Mouse (Mus musculus): ENCODE measurements around the gene Tubg1. TPM values are rescaled to one million over a fixed set of nuclear protein-coding genes. Genes with fewer than 3 reads are reported as not detected.
A peak's percentile ranks its signal among the peaks of the same experiment; 100 is the strongest.
"Not testable (repeated sequence)": the region's sequence is repeated elsewhere in the genome, so short reads cannot be mapped to it uniquely, and the experiment has no call there.

Gene Tubg1
- total RNA-seq, 2 experiments from 2014 or later, result 39.7 to 41.8 TPM

DNA sequence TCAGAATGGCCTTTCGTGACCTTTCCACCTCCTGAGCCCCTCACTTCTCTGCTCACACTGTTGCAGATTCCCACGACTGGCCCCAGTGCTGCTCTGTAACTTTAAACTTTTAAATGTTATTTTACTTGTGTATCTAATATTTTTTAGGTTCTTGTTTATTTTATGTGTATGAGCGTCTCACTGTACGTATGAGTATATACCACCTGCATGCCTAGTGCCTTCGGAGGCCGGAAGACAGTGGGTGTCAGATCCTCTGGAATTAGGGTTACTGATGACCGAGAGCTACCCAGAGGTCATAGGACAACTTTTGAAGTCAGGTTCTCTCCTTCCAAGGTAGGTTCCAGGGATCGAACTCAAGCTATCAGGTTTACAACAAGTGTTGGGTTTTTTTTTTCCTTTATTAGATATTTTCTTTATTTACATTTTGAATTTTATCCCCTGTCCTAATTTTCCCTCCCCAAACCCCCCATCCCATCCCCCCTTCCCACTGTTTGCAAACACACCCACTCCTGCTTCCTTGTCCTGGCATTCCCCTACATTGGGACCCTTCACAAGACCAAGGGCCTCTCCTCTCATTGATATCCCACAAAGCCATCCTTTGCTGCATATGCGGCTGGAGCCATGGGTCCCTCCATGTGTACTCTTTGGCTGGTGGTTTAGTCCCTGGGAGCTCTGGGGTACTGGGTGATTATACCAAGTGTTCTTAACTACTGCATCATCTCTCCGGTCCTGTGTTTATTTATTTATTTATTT is 22.7 kb downstream of the Tubg1 start:
- no peak for DNase-seq

DNA sequence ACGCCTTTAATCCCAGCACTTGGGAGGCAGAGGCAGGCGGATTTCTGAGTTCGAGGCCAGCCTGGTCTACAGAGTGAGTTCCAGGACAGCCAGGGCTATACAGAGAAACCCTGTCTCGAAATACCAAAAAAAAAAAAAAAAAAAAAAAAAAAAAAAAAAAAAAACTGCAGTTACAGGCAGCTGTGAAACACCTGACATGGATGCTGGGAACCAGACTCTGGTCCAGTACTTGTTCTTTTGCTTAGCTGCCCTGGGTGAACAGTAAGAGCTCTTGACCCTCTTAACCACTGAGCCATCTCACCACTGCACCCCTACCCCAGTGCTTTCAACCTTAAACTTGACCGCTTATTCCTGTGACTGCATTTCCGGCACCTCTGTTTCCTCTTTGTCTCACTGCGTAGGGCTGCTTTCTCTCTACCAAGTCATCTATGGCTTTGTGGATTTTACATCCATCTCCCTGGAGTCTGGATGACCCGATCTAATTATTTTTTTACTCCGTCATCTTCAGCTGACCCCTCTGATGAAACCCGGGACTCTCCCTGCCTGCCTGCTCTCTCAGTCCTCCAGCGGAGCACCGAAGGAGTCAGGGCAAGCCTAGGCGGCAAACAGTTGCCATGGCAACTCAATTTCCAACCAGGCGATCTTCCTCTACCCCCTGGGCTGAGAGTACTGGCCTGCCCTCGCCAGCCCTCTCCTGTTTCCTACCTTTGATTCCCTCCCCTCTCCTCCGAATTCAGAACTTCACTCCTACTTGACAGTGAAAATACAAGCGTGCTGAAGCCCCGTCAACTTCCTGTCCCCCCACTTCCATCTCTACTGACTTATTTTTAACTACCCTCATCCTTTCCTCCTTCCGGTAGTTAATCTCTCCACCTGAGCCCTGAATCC is 23.8 kb downstream of the Tubg1 start:
- peak in 1 of 2 experiments; percentile 38 for DNase-seq

DNA sequence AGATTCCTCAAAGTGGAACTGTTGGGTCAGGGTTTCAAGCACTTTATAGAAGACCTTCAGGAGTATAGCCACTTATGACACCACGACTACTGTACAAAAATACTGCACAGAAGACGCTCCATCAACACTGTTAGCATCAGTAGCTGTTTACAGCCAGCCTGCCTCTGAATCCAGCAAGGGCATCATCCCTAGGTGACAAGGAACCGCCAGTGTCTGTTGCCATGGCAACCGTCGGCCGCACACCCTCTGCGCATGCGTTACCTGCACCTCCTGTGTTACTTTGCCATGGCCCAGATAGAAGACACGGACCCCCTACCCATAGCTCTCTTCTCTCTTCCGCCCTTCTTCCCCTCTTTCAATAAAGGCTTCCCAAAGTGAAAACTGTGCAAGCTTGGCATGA is 26.6 kb downstream of the Tubg1 start:
- no peak for DNase-seq

DNA sequence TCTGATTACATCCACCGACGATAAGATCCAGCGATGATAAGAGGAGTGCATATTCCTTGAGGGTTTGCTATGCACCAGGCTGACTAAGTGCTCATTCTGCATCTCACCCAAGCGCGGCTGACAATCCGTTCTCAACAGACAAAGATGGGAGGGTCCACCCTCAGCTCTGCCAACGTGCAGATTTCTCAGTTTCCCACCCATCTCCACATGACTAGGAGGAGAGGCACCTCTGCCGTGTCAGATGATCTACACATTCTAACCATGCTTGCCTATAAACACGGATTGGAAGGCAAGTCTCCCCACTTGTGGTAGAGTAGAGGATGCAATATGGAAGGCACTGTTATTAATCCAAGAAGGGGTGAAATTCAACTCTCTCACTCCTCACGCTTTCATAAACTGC is 29.0 kb downstream of the Tubg1 start:
- no peak for DNase-seq

DNA sequence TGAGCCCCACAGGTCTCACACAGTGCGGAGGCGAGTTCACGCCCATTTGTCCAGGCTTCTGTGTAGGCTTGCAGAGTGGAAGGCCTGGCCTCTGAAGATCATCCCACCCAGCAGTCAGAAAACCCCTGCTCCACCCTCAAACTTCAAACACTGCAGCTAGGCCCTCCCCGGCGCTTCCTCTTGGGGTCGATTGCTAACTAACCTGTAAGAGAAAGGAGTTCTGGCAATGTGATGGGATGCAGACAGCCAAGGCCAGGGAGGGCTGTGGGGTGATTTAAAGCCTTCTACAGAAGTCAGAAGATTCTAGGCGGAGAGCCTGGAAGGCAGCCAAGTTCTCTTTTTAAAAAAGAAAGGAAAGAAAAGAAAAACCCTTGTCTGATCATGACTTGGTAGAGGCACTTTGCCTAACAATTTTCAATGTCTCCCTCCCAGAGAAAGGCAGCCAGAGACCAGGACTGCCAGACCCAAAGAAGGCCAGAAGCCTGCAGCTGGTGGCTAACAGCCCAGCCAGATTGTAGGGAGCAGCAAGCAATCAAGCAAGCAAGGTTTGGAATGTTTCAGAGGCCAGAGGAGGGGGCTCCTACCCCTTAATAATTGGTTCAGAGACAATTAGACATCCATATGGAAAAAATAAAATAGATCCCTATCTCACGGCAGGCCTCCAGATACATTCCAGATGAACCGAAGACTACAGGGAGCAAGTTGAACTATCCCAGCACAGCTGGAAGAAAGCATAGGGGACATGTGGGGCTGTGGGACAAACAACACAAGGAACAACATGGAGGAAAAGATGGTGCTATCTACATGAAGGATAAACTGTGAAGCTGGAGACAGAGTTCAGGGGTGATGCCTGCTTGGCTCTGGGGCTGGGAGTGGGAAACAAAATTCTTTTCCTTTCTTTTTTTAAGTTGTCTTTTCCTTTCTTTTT is 29.7 kb downstream of the Tubg1 start:
- no peak for DNase-seq

DNA sequence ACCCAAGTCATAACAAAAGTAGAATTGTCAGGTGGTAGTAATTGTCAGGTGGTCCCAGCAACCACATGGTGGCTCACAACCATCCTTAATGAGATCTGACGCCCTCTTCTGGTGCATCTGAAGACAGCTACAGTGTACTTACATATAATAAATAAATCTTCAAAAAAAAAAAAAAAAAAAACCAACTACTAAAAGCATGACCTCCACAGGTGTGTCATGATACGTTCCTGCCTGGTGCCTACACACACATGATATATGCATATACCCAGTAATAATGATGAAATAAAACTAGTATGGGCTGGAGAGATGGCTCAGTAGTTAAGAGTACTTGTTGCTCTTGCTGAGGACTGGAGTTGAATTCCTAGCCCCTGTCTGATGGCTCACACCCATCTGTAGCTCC is 31.3 kb downstream of the Tubg1 start:
- DNase-seq, result no peak

DNA sequence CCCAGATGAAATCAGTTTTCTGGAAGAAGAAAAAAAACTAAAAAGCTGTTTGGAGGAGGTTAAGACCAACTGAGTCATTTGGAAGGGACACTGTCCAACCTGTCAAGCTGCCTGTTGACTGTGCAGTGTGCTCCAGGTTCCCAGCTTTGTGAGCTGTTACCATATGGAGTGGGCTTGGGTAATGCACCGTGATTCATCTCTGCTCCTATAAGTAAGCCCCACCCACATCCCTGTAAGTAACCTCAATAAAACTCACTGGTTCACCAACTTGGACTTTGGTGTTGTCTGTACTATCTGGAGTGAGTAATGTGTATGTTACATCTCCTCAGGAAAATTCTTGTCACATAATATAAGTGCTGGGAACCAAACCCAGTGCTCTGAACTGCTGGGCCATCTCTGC is 33.1 kb downstream of the Tubg1 start:
- no peak for DNase-seq

DNA sequence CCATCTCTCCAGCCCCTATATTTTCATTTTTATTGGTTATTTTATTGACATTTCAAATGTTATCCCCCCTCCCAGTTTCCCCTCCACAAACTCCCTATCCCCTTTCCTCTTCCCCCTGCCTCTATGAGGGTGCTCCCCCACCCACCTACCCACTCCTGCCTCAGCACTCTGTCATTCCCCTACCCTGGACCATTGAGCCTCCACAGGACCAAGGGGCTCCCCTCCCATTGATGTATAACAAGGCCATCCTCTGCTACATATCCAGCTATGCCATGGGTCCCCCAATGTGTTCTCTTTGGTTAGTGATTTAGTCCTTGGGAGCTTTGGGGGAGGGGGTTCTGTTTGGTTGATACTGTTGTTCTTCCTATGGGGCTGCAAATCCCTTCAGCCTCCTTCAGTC is 34.9 kb downstream of the Tubg1 start:
- DNase-seq, result no peak

DNA sequence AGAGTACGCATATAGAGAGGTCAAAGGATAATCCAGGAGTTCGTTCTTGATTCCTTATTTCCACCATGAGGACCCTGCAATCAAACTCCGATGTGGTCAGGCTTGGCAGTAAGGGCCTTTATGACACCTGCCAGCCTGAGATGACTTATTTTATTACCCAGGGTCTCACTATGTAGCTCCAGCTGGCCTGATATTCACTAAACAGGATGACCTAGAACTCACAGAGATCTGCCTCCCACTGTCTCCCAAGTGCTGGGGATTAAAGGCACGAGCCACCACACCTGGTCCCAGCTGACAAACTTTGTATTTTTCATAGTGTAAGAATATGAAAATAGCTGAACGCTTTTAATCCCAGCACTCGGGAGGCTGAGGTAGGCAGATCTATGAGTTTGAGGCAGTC is 35.4 kb downstream of the Tubg1 start:
- no peak for DNase-seq

DNA sequence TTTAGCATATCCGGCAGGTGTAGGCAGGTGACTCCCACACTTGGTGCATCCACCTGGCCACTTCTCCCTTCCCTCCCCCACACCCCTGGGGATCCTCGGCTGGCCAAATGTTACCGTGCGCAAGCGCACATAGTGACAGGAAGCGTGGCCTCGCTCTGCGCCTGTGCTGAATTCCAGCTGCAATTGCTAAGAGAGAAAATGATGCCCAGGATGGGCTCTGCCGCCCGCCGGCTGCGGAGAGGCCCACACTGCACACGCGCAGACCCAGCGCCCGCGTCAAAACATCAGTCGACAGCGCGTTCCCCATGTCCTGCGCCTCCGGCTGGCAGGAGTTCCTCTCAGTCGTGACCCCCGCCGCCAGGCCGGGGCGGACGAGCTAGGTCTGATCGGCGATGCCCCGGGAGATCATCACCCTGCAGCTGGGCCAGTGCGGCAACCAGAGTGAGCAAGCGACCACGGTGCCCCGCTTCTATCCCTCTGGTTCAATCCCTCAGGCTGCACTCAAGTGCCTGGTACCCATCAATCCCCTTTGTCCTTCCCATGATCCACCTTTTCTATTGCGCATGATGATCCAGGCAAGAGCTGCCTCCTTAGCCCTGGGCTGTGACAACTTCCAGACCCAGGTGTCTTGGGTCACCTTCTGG is 36.1 kb downstream of the Tubg1 start, which contains the start of gene Tubg2:
Gene Tubg2, plus strand, starts transcription at position 180 of the 644 bp plus-strand sequence.
- peak; percentile 74 to 81 for DNase-seq

DNA sequence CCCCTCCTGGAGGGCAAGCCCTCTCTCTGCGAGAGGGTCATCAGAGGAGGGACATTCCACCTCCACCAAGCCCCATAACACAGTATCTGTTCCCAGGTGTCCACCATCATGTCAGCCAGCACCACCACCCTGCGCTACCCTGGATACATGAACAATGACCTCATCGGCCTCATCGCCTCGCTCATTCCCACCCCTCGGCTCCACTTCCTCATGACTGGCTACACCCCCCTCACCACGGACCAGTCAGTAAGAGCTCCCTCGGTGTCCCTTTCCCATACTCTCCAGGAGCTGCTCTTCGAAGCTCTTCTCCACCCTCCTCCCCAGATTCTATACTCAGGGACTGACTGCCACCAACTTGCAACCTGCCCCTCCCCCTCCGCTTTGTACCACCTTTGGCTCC is 40.4 kb downstream of the Tubg1 start:
- not testable (repeated sequence) for DNase-seq

DNA sequence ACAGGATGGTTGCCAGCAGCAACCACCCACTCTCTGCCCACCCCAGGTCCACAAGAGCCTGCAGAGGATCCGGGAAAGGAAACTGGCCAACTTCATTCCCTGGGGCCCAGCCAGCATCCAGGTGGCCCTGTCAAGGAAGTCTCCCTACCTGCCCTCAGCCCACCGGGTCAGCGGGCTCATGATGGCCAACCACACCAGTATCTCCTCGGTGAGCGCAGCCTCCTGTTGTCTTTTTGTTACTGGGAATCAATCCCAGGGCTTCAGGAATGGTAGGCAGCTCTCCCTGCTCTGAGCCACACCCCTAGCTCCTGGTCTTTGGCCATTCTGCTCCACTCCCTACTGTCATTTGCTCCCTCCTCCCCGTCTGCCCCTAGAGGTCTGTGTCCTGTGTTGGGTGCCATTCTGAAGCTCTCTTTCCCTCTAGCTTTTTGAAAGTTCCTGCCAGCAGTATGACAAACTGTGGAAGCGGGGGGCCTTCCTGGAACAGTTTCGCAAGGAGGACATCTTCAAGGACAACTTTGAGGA is 41.3 kb downstream of the Tubg1 start:
- not testable (repeated sequence) for DNase-seq

DNA sequence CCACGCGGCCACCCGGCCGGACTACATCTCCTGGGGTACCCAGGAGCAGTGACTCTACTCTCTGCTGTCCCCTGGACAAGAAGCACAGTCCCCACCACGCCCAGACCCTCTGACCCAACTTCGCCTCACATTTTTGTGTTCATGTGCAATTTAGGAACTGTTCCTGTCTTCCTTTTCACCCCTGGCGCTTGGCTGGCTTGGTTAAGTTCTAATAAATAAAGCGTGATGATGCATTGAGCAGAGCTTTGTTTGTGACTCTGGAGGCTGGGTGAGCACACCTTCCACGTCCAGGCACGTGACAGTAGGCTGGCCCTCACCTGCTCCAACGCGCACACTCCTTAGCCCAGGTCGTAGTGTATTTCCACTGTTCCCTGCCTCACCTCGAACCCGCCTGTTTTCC is 41.8 kb downstream of the Tubg1 start:
- no peak for DNase-seq

DNA sequence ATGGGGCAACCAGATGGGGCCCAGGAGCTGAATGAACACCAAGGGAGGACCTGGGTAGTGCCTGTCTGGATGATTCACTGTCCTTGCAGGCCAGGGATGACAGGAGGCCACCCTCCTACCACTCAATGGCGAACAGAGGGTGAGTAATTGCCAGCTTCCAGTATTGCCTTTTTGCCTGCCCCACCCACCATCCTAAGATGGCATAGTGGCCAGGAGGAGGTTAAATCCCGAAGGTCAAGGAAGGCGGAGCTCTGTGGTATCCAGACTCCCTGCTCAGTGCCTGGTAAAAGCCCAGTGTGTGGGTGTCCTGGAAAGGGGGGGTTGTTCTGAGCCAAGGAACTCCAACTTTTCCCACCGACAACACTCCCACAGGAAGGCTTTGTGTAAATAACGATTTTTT is 42.6 kb downstream of the Tubg1 start:
- no peak for DNase-seq

DNA sequence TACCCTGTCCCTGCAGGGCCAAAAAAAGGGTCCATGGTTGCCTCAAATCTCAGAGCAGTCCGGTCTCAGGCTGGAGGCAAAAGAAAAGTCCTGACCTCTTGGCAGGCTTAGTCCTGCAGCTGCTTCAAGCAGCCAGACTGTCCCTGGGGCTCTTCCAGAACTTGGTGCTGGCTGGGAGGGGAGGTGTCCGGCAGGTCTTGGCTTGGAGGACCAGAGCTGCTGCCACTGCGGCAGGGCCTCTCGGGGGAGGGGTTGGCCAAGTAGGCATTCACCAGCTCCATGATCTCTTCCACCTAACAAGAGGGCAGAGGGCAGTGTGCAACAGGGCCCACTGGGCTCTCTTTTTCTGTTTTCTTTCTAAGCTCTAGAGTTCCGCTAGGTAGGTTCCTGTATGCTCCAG is 43.0 kb downstream of the Tubg1 start:
- DNase-seq, result no peak

DNA sequence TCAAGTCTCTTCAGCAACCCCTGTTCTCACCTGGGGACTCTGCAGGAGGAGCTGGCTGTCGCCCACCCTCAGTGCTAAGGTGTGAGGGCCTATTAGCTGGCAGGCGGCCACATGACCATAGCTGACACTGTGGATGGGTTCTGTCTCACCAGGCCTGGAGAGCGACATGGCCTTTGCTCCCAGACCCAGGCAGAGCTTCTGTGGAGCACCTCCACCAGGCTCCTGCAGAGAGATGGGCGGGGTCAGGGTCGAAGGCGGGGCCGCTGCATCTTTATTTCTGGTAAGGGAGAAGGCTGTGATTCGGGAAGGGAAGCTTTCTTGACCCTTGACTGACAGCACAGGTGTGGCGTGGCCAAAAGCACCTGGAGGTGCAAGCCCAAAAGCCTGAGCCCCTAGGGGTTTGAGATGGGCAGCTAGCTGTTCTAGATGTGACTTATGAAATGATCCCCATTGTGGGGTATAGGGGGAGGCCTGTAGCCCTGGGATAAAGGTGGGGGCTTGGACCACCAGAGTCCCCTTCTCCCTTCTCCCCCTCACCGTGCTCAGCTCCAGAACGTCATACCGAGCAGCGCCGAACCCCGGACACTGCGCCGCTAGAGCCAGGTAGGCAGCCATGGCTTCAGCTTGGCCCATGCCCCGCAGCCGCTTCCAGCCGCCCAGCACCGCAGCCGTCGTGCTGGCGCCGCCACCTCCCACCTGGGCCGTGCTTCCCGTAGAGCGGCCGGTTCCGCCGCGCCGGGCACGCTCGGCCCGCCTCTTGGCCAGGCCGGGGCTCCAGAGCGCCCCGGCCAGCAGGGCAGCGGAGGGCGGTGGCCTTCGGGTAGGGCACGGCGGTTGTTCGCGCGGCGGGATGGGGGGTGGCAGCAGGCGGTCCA is 44.0 kb downstream of the Tubg1 start:
- DNase-seq, result no peak

DNA sequence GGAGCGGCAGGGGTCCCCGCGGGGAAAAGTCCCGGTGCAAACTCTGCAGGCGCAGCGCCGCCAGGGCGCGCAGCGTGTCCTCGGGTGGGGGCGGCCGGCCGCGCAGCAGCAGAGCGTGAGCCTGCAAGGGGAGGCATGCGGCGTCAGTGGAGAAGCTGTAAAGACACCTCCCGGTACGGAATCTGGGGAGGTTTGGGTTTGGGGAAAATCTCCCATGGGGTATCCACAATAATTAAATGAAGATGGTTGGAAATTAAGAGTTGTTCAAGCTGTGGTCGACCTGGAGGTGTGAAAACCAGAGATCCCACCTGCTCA is 44.6 kb downstream of the Tubg1 start:
- no peak for DNase-seq

DNA sequence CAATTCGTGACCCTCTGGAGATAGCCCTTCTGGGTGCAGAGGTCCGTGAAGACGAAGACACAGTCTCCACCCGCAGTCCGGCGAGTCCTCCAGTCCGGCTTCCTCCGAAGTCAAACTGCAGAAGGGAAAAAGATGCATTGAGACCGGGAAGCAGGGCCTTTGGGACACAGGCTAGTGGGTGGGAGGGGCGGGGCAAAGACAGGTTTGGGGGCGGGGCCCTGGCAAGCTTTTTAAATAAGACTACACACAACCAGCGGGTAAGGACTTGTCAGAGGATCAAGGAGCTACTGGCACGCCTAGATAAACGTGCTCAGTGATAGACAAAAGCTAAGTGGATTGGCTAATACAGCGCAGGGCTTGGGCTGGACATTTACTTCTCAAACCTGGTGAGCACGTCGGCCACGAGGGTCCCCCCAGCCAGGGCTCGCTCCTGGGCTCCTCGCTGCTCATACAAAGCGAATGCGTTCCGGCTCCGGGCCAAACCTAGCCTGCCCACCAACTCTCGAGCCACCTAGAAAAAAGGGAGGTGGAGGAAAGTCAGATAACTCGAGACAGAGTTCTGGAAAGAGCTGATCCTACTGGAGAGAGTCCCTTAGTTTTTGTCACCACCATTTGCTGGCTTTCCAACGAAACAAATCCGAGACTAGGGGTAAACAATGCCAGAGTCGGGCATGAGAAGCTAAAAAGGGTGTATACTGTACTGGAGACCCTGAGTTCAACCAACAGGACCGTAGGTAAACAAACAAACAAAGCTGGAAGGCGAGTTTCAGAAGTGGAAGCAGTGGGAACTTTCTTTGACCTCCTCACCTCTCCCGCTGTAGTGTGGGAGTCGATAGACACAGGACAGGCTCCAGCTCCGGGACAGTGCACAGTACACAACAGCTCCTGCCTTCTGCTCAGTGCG is 45.2 kb downstream of the Tubg1 start:
- DNase-seq, result no peak

DNA sequence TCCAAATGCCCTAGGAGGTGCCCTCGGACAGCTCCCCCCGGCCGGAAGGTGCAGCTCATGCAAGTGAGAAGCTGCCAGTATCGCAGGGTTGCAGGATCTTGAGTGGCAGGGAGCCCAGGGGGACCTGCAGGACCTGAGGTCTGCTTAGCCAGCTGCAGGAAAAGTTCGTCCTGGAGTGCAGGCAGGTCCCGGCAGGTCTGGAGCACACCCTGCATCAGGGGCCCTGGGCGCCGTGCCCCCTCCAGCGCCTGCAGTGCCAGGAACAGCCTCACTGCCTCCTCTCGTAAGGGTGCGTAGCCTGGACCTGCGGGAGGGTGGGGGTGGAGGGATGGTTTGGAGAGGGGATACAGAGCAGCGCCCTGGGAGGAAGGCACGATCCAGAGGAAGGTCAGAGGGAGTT is 46.6 kb downstream of the Tubg1 start:
- no peak for DNase-seq
